Mouse (Mus musculus) liver, adult (tissue): ENCODE results near the gene Sprr2k.

ENCODE experiments used
- GATA4 ChIP-seq: IDR thresholded peaks from 2 replicates; pipeline ENCODE4 v1.6.1; 2014; ENCODE audit warnings: mild to moderate bottlenecking, low read length; ENCODE audit not compliant: insufficient replicate concordance

Gene Sprr2k

GRCm38 (mm10) chr3:92432282-92432681 lies at the start of gene Sprr2k:
Sprr2k (plus strand) TSS chr3:92432582.
- TF ChIP-seq GATA4: no peak

DNA sequence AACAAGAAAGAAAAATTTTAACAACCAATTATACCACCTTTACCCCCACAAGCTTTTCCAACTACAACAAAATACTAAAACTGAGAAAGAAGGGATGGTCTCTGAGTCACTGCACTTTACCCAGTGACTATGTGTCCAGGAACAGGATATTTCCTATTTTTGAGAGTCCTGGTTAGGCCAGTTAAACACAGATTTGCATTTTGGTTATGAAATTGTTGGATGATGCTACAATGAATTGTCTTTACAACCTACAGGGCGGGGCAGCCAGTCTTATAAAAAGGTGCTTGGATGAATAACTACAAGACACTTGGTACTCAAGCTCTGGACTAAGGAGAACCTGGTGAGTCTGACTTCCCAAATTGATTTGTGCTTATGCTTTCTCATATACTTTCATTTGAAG lies 47.0 kb upstream of the Sprr2k start, which contains the start of gene Sprr2h:
Gene Sprr2h, plus strand, starts transcription at position 301 of the 400 bp plus-strand sequence.
- TF ChIP-seq GATA4: no peak

DNA sequence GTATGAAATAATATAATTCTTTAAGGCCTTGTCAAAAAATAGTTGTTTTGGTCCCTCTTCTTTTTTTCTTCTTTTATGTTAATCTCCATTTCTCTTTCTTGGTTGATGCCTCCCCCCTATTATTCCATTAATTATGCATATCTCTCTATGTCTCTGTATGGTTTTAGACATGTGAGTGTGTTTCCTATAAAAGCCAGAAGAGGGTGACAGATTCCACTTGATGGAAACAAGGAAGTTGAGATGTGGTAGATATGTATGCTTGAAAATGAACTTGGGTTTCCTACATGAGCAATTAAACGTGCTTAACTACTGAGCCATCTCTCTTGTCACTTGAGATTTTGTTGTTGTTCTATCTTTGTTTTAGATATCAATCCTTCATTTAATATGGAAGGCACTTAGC lies 38.1 kb upstream of the Sprr2k start:
- no peak for TF ChIP-seq GATA4

GRCm38 (mm10) chr3:92407691-92408090 lies 24.7 kb upstream of the Sprr2k start, which contains the start of gene Sprr2i:
Sprr2i (plus strand) TSS chr3:92407991.
- TF ChIP-seq GATA4: no peak

DNA sequence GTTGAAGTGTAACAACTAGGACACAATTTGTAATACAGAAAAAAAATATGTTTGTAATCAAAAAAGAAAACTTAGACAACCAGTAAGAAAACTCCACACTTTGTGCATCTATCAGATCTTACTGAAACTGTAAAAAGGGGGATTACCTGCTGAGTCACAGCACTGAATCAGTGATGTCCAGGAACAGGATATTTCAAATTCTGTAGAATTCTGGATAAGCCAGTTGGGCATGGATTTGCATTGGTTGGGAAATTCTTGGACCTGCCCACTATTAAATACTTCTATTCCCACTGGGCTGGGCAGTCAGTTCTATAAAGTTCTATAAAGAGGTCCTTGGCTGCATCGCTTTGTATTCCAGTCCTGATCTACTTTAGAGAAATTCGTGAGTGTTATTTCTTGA lies 14.6 kb upstream of the Sprr2k start, which contains the start of gene Sprr2j-ps:
Gene Sprr2j-ps, plus strand, starts transcription at position 301 of the 400 bp plus-strand sequence.
- TF ChIP-seq GATA4: no peak

- TF ChIP-seq GATA4: no peak
Measured at GRCm38 (mm10) chr3:92429323-92429722, 3.1 kb upstream of the Sprr2k start, which contains the start of gene Gm9774. Gm9774 (minus strand) TSS chr3:92429423.

DNA sequence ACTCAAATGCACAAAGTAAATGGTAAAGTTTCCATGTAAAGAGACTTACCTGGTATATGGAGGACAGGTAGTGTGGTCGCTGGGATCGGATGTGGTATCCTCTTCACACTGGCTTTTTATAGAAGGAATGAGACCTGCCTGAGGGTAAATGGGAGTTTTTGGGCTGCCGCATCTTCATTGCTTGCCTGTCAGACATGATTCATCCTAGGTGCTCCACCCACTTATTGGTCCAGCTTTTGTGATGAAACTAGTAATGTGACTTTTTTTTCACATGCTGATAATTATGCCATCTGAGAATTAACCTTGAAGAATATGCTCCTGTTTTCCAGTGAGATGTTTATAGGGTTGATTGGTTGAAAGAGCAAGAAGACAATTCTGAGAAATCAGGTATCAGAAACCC lies 6.3 kb downstream of the Sprr2k start, which contains the start of gene Sprr1b:
Gene Sprr1b, minus strand, starts transcription at position 101 of the 400 bp plus-strand sequence.
- TF ChIP-seq GATA4: no peak

- TF ChIP-seq GATA4: no peak
Measured at GRCm38 (mm10) chr3:92440177-92440576, 7.8 kb downstream of the Sprr2k start.

DNA sequence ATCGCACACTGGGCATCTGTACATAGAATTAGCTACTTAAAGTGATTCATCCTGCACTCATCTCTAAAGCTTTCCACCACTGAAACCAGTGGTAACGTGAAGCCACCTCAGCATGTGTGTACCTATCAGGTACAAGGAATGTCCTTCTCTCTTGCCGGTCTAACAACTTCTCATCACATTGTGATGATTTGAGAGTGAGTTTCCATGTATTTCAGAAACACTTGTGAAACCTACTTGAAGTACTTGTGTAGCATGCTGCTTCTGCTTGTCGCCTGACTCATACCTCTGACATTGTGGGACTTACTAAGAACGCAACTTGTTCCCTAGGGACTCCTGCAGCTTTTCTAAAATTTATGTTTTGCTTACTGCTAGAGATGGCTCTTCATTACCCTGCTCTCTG lies 22.8 kb downstream of the Sprr2k start:
- no peak for TF ChIP-seq GATA4

GRCm38 (mm10) chr3:92458620-92459019 lies 26.2 kb downstream of the Sprr2k start, which contains the start of gene Sprr3:
Sprr3 (minus strand) TSS chr3:92458720.
- TF ChIP-seq GATA4: no peak

DNA sequence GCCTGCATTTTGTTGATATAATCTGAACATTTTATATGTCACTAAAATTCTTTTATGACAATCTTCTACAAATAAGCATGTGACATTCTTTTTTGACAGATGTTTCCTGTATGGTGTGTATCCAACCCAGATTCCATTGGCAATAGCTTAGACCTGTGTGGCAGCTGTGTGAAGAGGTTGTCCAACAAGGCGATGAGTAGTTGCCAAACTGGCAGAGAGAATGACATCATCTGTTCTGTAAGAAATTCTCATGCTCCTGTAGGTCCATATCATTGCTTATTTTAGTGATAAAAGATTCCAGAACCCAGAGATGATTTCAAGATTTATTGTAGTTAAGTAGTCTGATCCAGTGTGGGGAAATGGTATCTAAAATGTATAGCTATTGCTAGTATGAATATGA lies 34.2 kb downstream of the Sprr2k start:
- no peak for TF ChIP-seq GATA4

- TF ChIP-seq GATA4: no peak
Measured at GRCm38 (mm10) chr3:92467424-92467823, 35.0 kb downstream of the Sprr2k start.

DNA sequence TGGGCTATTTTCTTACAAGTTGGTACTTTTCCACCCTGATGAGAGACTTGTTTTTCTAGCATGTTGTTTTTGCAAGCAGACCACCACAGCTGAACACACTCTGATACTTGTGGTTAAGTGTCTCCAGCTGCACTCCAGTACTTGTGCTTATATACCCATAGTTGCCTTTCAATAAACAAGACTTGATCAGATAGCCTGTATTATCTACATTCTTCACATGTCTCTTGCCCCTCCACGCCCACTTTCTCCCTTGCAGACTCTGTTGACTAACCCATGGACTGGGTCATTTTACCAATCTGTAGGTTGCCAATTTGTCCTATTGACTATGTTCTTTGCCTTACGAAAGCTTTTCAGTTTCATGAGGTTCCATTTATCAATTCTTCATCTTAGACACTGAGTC lies 37.7 kb downstream of the Sprr2k start:
- no peak for TF ChIP-seq GATA4
